Mouse (Mus musculus): ENCODE results near the gene Man2a1.

DNA sequence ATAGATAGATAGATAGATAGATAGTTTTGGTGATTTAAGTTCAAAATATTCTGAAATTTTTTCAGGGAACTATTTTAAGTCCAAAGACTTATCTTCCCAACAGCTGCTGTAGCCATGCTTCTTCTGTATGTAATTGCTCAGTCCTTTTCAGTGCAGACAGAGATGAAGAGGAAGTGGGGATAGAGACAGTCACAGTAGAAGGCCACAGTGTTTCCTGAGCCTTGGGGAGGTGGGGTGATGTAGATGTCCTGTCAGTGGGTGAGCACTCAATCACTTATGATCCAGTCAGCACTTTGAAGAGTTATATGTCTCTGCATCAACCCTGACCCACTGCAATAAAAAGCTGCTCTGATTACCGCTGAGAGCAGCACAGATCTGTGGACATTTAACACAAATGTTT lies 122.6 kb downstream of the Man2a1 start:
- TF ChIP-seq POLR2A (IDR thresholded peaks at IDR 0.05; ENCODE audit: control insufficient read depth, extremely low read depth, insufficient read depth, low read length, poor library complexity) (no peak), CTCF (IDR thresholded peaks at IDR 0.05; ENCODE audit: borderline replicate concordance, control insufficient read depth, extremely low read depth, insufficient read depth, low read length, poor library complexity) (no peak)
